Mouse (Mus musculus) left cerebral cortex, postnatal 25 days (tissue): ENCODE measurements around the gene Serbp1. TPM values are rescaled to one million over a fixed set of nuclear protein-coding genes. Genes with fewer than 3 reads are reported as not detected.

ENCODE experiments used
- DNase-seq, 2 experiments: peaks; one replicate each; pipeline ENCODE4 v3.0.0; 2022; ENCODE audit warnings: low spot score in 2 of 2, mixed read lengths in 1 of 2
- intact Hi-C: fragments of 180-260 bp; cut with DNase I; formaldehyde crosslinking; loops from one replicate; pipeline ENCODE4 v1.15.1; 2025
- total RNA-seq, 2 experiments: library from RNA; stranded (reverse); gene quantifications; 2 replicates each; pipeline ENCODE4 v1.2.3; 2021

Gene Serbp1
- total RNA-seq, 2 experiments from 2014 or later: 189 to 207 TPM

- DNase-seq: no peak
- intact Hi-C loops: no loop called here
These were observed 8.5 kb upstream of the Serbp1 start for GRCm38 (mm10) chr6:67229521-67229920.

GRCm38 (mm10) chr6:67229922-67230518, 8.0 kb upstream of the Serbp1 start:
- DNase-seq: no peak
- intact Hi-C loops: no loop called here

GRCm38 (mm10) chr6:67230950-67231349, 7.0 kb upstream of the Serbp1 start:
- peak in 1 of 2 experiments; percentile 67 for DNase-seq
- intact Hi-C loops: no loop called here

- intact Hi-C loops: no loop called here
- no peak for DNase-seq
These were observed 2.3 kb upstream of the Serbp1 start for GRCm38 (mm10) chr6:67235649-67236048.

- intact Hi-C loops: no loop called here
These were observed 1.3 kb upstream of the Serbp1 start for GRCm38 (mm10) chr6:67236491-67237234.

GRCm38 (mm10) chr6:67241263-67241662, 3.3 kb downstream of the Serbp1 start:
- intact Hi-C loops: no loop called here
- DNase-seq: peak in 1 of 2 experiments; percentile 62

More at GRCm38 (mm10) chr6:67236491-67237234, 1.3 kb upstream of the Serbp1 start:
- no peak for DNase-seq

GRCm38 (mm10) chr6:67243765-67244420, 5.9 kb downstream of the Serbp1 start:
- intact Hi-C loops: no loop called here

GRCm38 (mm10) chr6:67244451-67244850, 6.5 kb downstream of the Serbp1 start:
- intact Hi-C loops: no loop called here
- no peak for DNase-seq

More at GRCm38 (mm10) chr6:67243765-67244420, 5.9 kb downstream of the Serbp1 start:
- no peak for DNase-seq

GRCm38 (mm10) chr6:67251095-67251494, 13.1 kb downstream of the Serbp1 start:
- intact Hi-C loops: no loop called here
- DNase-seq: no peak

GRCm38 (mm10) chr6:67264935-67265334, 27.0 kb downstream of the Serbp1 start:
- no peak for DNase-seq
- intact Hi-C loops: loop anchor here (5.0 kb wide), 1 partner anchor 68 kb away; no protein-coding TSS in a partner anchor

GRCm38 (mm10) chr6:67266159-67266657, 28.2 kb downstream of the Serbp1 start:
- intact Hi-C loops: loop anchor here (1.0 to 5.0 kb wide), 3 partner anchors 38 to 95 kb away; no protein-coding TSS in a partner anchor
- DNase-seq: no peak

GRCm38 (mm10) chr6:67266664-67267407, 28.9 kb downstream of the Serbp1 start:
- DNase-seq: peak; percentile 97 to 99
- intact Hi-C loops: loop anchor here (1.0 to 5.0 kb wide), 3 partner anchors 39 to 96 kb away; no protein-coding TSS in a partner anchor

GRCm38 (mm10) chr6:67267408-67268244, 29.6 kb downstream of the Serbp1 start:
- DNase-seq: peak; percentile 5 to 6
- intact Hi-C loops: loop anchor here (2.0 to 5.0 kb wide), 2 partner anchors 70 to 97 kb away; no protein-coding TSS in a partner anchor

GRCm38 (mm10) chr6:67268245-67268612, 30.3 kb downstream of the Serbp1 start:
- intact Hi-C loops: loop anchor here (5.0 kb wide), 1 partner anchor 71 kb away; no protein-coding TSS in a partner anchor
- no peak for DNase-seq

GRCm38 (mm10) chr6:67268983-67269382, 31.0 kb downstream of the Serbp1 start:
- DNase-seq: no peak
- intact Hi-C loops: loop anchor here (5.0 kb wide), 1 partner anchor 72 kb away; no protein-coding TSS in a partner anchor

GRCm38 (mm10) chr6:67269459-67269858, 31.5 kb downstream of the Serbp1 start:
- DNase-seq: no peak
- intact Hi-C loops: loop anchor here (5.0 kb wide), 1 partner anchor 72 kb away; no protein-coding TSS in a partner anchor

GRCm38 (mm10) chr6:67277944-67278343, 40.0 kb downstream of the Serbp1 start:
- DNase-seq: no peak
- intact Hi-C loops: no loop called here

- DNase-seq: no peak
- intact Hi-C loops: no loop called here
These were observed 43.7 kb downstream of the Serbp1 start for GRCm38 (mm10) chr6:67281614-67282197.
